Mouse (Mus musculus) stomach, postnatal 0 days (tissue): ENCODE results near the gene Spp1.

Experiments
- CTCF ChIP-seq: IDR thresholded peaks from 2 replicates; pipeline ENCODE4 v1.5.1; 2016; ENCODE audit warnings: antibody characterized with exemption, low read depth, mild to moderate bottlenecking, moderate library complexity
- EP300 ChIP-seq: optimal IDR thresholded peaks from 2 replicates; pipeline ENCODE3; 2016; ENCODE audit warnings: antibody characterized with exemption

- TF ChIP-seq EP300 (no peak), CTCF (no peak)
Observed at GRCm38 (mm10) chr5:104399291-104399950, 35.5 kb upstream of the Spp1 start.
